Mouse (Mus musculus): Measurements from ENCODE around the gene Kpna3.
"Not testable (repeated sequence)": the region's sequence is repeated elsewhere in the genome, so short reads cannot be mapped to it uniquely, and the experiment has no call there.

Kpna3 gene

GRCm38 (mm10) chr14:61404941-61405340 is 34.7 kb downstream of the Kpna3 start:
- DNase-seq (ENCODE audit: low read depth in 2 of 2, low spot score in 2 of 2) = no peak

GRCm38 (mm10) chr14:61394745-61395144 is 44.9 kb downstream of the Kpna3 start:
- no peak for DNase-seq (ENCODE audit: low read depth in 2 of 2, low spot score in 2 of 2)

- DNase-seq (ENCODE audit: low read depth in 2 of 2, low spot score in 2 of 2) = no peak
Observed at GRCm38 (mm10) chr14:61390586-61390985, 49.1 kb downstream of the Kpna3 start.

GRCm38 (mm10) chr14:61367290-61367689 is 72.4 kb downstream of the Kpna3 start:
- no peak for DNase-seq (ENCODE audit: low read depth in 2 of 2, low spot score in 2 of 2)

GRCm38 (mm10) chr14:61364656-61365055 is 75.0 kb downstream of the Kpna3 start:
- no peak for DNase-seq (ENCODE audit: low read depth in 2 of 2, low spot score in 2 of 2)

GRCm38 (mm10) chr14:61363734-61364133 is 75.9 kb downstream of the Kpna3 start:
- no peak for DNase-seq (ENCODE audit: low read depth in 2 of 2, low spot score in 2 of 2)

GRCm38 (mm10) chr14:61362268-61362667 is 77.4 kb downstream of the Kpna3 start:
- no peak for DNase-seq (ENCODE audit: low read depth in 2 of 2, low spot score in 2 of 2)

GRCm38 (mm10) chr14:61360981-61361511 is 78.6 kb downstream of the Kpna3 start:
- no peak for DNase-seq (ENCODE audit: low read depth in 2 of 2, low spot score in 2 of 2)

GRCm38 (mm10) chr14:61360131-61360980 is 79.3 kb downstream of the Kpna3 start, which contains the start of gene Ebpl:
Ebpl (minus strand) TSS chr14:61360439.
- DNase-seq (ENCODE audit: low read depth in 2 of 2, low spot score in 2 of 2) = peak; percentile 78 to 84

- no peak for DNase-seq (ENCODE audit: low read depth in 2 of 2, low spot score in 2 of 2)
Observed at GRCm38 (mm10) chr14:61354251-61355235, 85.1 kb downstream of the Kpna3 start.

- DNase-seq (ENCODE audit: low read depth in 2 of 2, low spot score in 2 of 2) = no peak
Observed at GRCm38 (mm10) chr14:61350808-61351207, 88.9 kb downstream of the Kpna3 start.

- no peak for DNase-seq (ENCODE audit: low read depth in 2 of 2, low spot score in 2 of 2)
Observed at GRCm38 (mm10) chr14:61349876-61350275, 89.8 kb downstream of the Kpna3 start.

- no peak for DNase-seq (ENCODE audit: low read depth in 2 of 2, low spot score in 2 of 2)
Observed at GRCm38 (mm10) chr14:61346827-61347698, 92.6 kb downstream of the Kpna3 start.

- no peak for DNase-seq (ENCODE audit: low read depth in 2 of 2, low spot score in 2 of 2)
Observed at GRCm38 (mm10) chr14:61344590-61344989, 95.1 kb downstream of the Kpna3 start.

- DNase-seq (ENCODE audit: low read depth in 2 of 2, low spot score in 2 of 2) = no peak
Observed at GRCm38 (mm10) chr14:61339381-61339780, 100.3 kb downstream of the Kpna3 start.

GRCm38 (mm10) chr14:61330996-61331561 is 108.6 kb downstream of the Kpna3 start:
- DNase-seq (ENCODE audit: low read depth in 2 of 2, low spot score in 2 of 2) = peak; percentile 47 to 61

GRCm38 (mm10) chr14:61330591-61330990 is 109.1 kb downstream of the Kpna3 start:
- DNase-seq (ENCODE audit: low read depth in 2 of 2, low spot score in 2 of 2) = no peak

GRCm38 (mm10) chr14:61327618-61328450 is 111.8 kb downstream of the Kpna3 start:
- DNase-seq (ENCODE audit: low read depth in 2 of 2, low spot score in 2 of 2) = peak; percentile 56 to 66

GRCm38 (mm10) chr14:61327007-61327406 is 112.7 kb downstream of the Kpna3 start:
- DNase-seq (ENCODE audit: low read depth in 2 of 2, low spot score in 2 of 2) = not testable (repeated sequence)
